Mouse (Mus musculus): Measurements from ENCODE around the gene Tut1. TPM values are rescaled to one million over a fixed set of nuclear protein-coding genes. Genes with fewer than 3 reads are reported as not detected.

Gene Tut1
- 2.6 TPM for polyA plus RNA-seq (2014; fragmentation: Illumina TruSeq; extraction: RNeasy Lipid Tissue Mini Kit (QIAGEN cat#74804); ENCODE audit: low read depth, low replicate concordance)

GRCm38 (mm10) chr19:8953135-8954039 is at the start of gene Tut1:
Gene Tut1 (plus strand): TSS chr19:8953847.

DNA sequence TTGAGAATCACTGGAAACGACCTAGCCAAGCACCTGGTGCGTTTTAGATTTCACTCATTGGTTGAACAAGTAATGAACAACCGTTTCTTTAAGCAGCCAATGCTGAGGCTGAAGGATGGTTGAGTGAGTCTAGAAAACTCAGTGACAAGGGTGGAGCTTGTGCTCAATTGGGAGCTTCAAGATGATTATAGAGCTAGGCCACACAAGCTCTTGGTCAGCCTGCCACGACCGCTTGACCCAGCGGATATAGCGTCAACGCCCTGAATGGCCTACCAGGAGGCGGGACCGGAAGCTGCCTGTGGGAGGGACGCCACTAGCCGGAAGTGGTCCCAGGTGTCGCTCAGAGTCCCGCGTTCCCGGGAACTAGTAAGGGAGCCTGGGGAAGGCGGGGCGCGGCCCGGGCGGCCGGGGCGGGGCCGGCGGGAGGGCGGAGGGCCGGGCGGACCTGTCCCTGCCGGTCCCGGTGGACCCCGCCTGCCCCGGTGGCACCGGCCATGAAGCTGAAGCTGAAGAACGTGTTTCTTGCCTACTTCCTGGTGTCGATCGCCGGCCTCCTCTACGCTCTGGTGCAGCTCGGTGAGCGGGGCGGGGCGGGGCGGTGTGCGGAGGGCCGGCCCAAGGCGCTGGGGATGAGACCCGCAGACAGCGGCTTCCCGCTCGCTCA is 33.4 kb upstream of the Tut1 start, which contains the start of gene B3gat3:
TSS of gene B3gat3 (plus strand) at position 302 of the 664 bp plus-strand sequence.

DNA sequence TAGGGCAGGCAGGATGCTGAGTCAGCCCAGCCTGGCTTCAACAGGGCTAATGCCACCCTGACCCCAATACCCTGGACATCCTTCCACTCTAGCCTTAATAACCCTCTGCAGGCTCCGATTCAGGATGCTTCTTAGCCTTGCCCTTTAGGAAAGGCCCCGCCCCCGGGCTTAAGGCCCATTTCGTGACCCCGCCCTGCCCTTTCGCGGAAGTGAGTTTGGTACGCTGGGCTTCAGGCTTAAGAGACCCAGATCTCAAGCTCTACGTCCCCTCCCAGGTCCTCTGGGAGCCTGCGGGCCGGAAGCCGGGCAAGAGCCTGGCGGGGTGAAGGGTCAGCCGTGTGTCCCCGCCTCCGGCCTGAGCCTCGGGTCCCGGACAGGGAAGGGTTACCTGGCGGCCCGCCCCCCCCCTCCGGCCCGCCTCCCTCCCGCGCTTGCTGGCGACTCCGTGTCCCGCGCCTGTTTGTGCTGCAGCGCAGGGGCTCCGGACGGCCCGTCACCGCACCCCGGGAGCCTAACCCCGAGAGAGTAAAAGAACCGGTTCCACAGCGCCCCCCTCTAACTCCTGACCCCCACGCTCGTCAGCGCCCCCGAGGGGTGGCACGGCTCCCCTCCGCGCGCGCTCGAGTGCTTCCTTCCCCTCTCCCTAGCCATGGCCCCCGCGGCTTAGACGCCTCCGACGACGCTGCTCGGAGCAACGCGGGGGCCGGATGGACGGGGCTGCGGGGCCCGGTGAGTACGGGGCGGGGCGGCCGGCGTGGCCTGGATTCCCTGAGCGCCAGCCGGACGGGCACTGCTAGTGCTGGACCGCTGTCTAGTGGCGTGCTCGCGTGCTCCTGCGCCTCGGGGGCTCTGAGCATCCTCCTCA is 24.2 kb upstream of the Tut1 start, which contains the start of the genes Rom1 and Eml3:
TSS of gene Rom1 (minus strand) at position 133 of the 865 bp plus-strand sequence.
TSS of gene Eml3 (plus strand) at position 329 of the 865 bp plus-strand sequence.

GRCm38 (mm10) chr19:8941515-8942217 is 12.0 kb upstream of the Tut1 start, which contains the start of gene Mta2:
Gene Mta2 (plus strand): TSS chr19:8941875.

DNA sequence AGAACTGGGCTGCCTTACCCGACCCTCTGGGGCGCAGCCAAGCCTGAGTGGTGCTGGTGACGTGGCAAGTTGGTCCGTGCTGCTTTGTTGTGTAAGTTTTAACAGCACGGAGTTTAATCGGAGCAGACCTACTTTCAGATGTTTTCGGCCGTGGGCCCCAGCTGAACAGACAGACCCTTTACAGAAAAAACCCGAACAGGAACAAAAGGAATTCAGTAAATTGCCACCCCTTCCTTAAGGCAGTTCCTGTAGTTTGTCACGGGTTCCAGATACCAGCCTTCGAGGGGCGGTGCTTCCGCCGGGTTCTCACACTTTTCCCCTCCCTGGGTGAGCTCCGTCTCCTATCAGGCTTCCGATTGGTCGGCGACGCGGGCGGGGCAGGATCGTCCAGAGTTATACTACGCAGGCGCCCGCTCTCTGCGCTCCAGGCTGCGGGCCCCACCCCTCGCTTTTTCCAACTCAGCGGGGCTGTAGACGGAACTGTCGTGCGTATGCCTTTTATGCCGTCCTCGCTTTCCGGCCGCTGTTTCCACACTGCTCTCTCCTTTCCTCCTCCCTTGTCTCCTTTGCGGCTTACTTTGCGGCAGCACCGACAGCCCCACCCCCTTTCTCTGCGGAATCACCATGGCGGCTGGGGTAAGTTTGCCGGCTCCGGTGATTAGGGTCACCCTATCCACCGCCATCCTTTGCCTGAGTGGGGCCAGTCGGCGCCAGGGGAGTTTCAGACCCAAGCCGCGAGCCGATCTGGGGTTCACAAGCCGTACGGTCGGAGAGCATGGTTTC is 13.1 kb downstream of the Tut1 start, which contains the start of gene Eef1g:
TSS of gene Eef1g (plus strand) at position 452 of the 783 bp plus-strand sequence.

DNA sequence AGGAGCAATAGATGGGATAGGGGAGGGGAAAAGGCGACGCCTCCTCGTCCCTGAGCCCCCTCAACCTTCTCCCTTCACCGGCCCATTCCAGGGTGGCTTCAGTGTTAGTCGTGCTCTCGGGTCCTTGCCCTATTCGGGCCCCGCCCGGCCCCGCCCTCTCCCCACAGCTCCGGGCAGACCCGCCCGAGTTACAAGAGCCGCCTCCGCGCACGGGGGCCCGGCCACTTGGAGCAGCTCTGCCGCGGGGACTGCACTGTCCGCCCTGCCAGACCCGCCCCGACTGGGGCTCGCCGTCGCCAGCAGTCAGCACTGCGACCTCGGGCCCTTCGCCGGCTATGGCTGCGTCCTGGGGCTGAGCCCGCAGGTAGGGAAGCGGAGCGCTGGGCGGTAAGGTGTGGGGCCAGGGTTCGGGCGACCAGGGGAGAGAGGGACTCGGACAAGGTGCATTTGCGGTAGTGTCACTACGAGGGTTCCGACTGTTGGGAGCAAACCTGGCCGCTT is 35.5 kb downstream of the Tut1 start, which contains the start of gene Ahnak:
TSS of gene Ahnak (plus strand) at position 219 of the 501 bp plus-strand sequence.

Other genes with a start within 250 kb of the Tut1 start
- 49.2 TPM for gene Slc3a2, start 230.5 kb upstream of the Tut1 start, polyA plus RNA-seq (2014; fragmentation: Illumina TruSeq; extraction: RNeasy Lipid Tissue Mini Kit (QIAGEN cat#74804); ENCODE audit: low read depth, low replicate concordance)
- 8.7 TPM for gene Wdr74, start 218.0 kb upstream of the Tut1 start, polyA plus RNA-seq (2014; fragmentation: Illumina TruSeq; extraction: RNeasy Lipid Tissue Mini Kit (QIAGEN cat#74804); ENCODE audit: low read depth, low replicate concordance)
- gene 1700092M07Rik, start 213.1 kb upstream of the Tut1 start, polyA plus RNA-seq (2014; fragmentation: Illumina TruSeq; extraction: RNeasy Lipid Tissue Mini Kit (QIAGEN cat#74804); ENCODE audit: low read depth, low replicate concordance): not detected
- gene Stx5a, start 212.4 kb upstream of the Tut1 start, polyA plus RNA-seq (2014; fragmentation: Illumina TruSeq; extraction: RNeasy Lipid Tissue Mini Kit (QIAGEN cat#74804); ENCODE audit: low read depth, low replicate concordance): 45.2 TPM
- gene Nxf1, start 196.8 kb upstream of the Tut1 start, polyA plus RNA-seq (2014; fragmentation: Illumina TruSeq; extraction: RNeasy Lipid Tissue Mini Kit (QIAGEN cat#74804); ENCODE audit: low read depth, low replicate concordance): 39.4 TPM
- 19.2 TPM for gene Tmem223, start 182.9 kb upstream of the Tut1 start, polyA plus RNA-seq (2014; fragmentation: Illumina TruSeq; extraction: RNeasy Lipid Tissue Mini Kit (QIAGEN cat#74804); ENCODE audit: low read depth, low replicate concordance)
- 30.8 TPM for gene Tmem179b, start 179.4 kb upstream of the Tut1 start, polyA plus RNA-seq (2014; fragmentation: Illumina TruSeq; extraction: RNeasy Lipid Tissue Mini Kit (QIAGEN cat#74804); ENCODE audit: low read depth, low replicate concordance)
- not detected for gene Taf6l, start 167.4 kb upstream of the Tut1 start, polyA plus RNA-seq (2014; fragmentation: Illumina TruSeq; extraction: RNeasy Lipid Tissue Mini Kit (QIAGEN cat#74804); ENCODE audit: low read depth, low replicate concordance)
- 19.2 TPM for gene Polr2g, start 155.3 kb upstream of the Tut1 start, polyA plus RNA-seq (2014; fragmentation: Illumina TruSeq; extraction: RNeasy Lipid Tissue Mini Kit (QIAGEN cat#74804); ENCODE audit: low read depth, low replicate concordance)
- not detected for gene Zbtb3, start 151.3 kb upstream of the Tut1 start, polyA plus RNA-seq (2014; fragmentation: Illumina TruSeq; extraction: RNeasy Lipid Tissue Mini Kit (QIAGEN cat#74804); ENCODE audit: low read depth, low replicate concordance)
- gene Ttc9c, start 134.5 kb upstream of the Tut1 start, polyA plus RNA-seq (2014; fragmentation: Illumina TruSeq; extraction: RNeasy Lipid Tissue Mini Kit (QIAGEN cat#74804); ENCODE audit: low read depth, low replicate concordance): 27.0 TPM
- gene Hnrnpul2, start 133.8 kb upstream of the Tut1 start, polyA plus RNA-seq (2014; fragmentation: Illumina TruSeq; extraction: RNeasy Lipid Tissue Mini Kit (QIAGEN cat#74804); ENCODE audit: low read depth, low replicate concordance): 49.7 TPM
- not detected for gene AC129217.1, start 124.1 kb upstream of the Tut1 start, polyA plus RNA-seq (2014; fragmentation: Illumina TruSeq; extraction: RNeasy Lipid Tissue Mini Kit (QIAGEN cat#74804); ENCODE audit: low read depth, low replicate concordance)
- gene Bscl2, start 116.4 kb upstream of the Tut1 start, polyA plus RNA-seq (2014; fragmentation: Illumina TruSeq; extraction: RNeasy Lipid Tissue Mini Kit (QIAGEN cat#74804); ENCODE audit: low read depth, low replicate concordance): 6.6 TPM
- gene Gng3, start 114.7 kb upstream of the Tut1 start, polyA plus RNA-seq (2014; fragmentation: Illumina TruSeq; extraction: RNeasy Lipid Tissue Mini Kit (QIAGEN cat#74804); ENCODE audit: low read depth, low replicate concordance): not detected
- not detected for gene Lrrn4cl, start 103.1 kb upstream of the Tut1 start, polyA plus RNA-seq (2014; fragmentation: Illumina TruSeq; extraction: RNeasy Lipid Tissue Mini Kit (QIAGEN cat#74804); ENCODE audit: low read depth, low replicate concordance)
- 32.8 TPM for gene Ubxn1, start 82.4 kb upstream of the Tut1 start, polyA plus RNA-seq (2014; fragmentation: Illumina TruSeq; extraction: RNeasy Lipid Tissue Mini Kit (QIAGEN cat#74804); ENCODE audit: low read depth, low replicate concordance)
- 2.7 TPM for gene Uqcc3, start 72.9 kb upstream of the Tut1 start, polyA plus RNA-seq (2014; fragmentation: Illumina TruSeq; extraction: RNeasy Lipid Tissue Mini Kit (QIAGEN cat#74804); ENCODE audit: low read depth, low replicate concordance)
- gene Lbhd1, start 70.1 kb upstream of the Tut1 start, polyA plus RNA-seq (2014; fragmentation: Illumina TruSeq; extraction: RNeasy Lipid Tissue Mini Kit (QIAGEN cat#74804); ENCODE audit: low read depth, low replicate concordance): 49.1 TPM
- gene Gm49403, start 69.9 kb upstream of the Tut1 start, polyA plus RNA-seq (2014; fragmentation: Illumina TruSeq; extraction: RNeasy Lipid Tissue Mini Kit (QIAGEN cat#74804); ENCODE audit: low read depth, low replicate concordance): not detected
- 9.1 TPM for gene 1810009A15Rik, start 65.0 kb upstream of the Tut1 start, polyA plus RNA-seq (2014; fragmentation: Illumina TruSeq; extraction: RNeasy Lipid Tissue Mini Kit (QIAGEN cat#74804); ENCODE audit: low read depth, low replicate concordance)
- not detected for gene Gm49416, start 64.9 kb upstream of the Tut1 start, polyA plus RNA-seq (2014; fragmentation: Illumina TruSeq; extraction: RNeasy Lipid Tissue Mini Kit (QIAGEN cat#74804); ENCODE audit: low read depth, low replicate concordance)
- 0.77 TPM for gene Ints5, start 60.8 kb upstream of the Tut1 start, polyA plus RNA-seq (2014; fragmentation: Illumina TruSeq; extraction: RNeasy Lipid Tissue Mini Kit (QIAGEN cat#74804); ENCODE audit: low read depth, low replicate concordance)
- 79.5 TPM for gene Ganab, start 55.8 kb upstream of the Tut1 start, polyA plus RNA-seq (2014; fragmentation: Illumina TruSeq; extraction: RNeasy Lipid Tissue Mini Kit (QIAGEN cat#74804); ENCODE audit: low read depth, low replicate concordance)
- 6.2 TPM for gene B3gat3, start 33.5 kb upstream of the Tut1 start, polyA plus RNA-seq (2014; fragmentation: Illumina TruSeq; extraction: RNeasy Lipid Tissue Mini Kit (QIAGEN cat#74804); ENCODE audit: low read depth, low replicate concordance)
- 0.50 TPM for gene Rom1, start 24.5 kb upstream of the Tut1 start, polyA plus RNA-seq (2014; fragmentation: Illumina TruSeq; extraction: RNeasy Lipid Tissue Mini Kit (QIAGEN cat#74804); ENCODE audit: low read depth, low replicate concordance)
- gene Eml3, start 24.3 kb upstream of the Tut1 start, polyA plus RNA-seq (2014; fragmentation: Illumina TruSeq; extraction: RNeasy Lipid Tissue Mini Kit (QIAGEN cat#74804); ENCODE audit: low read depth, low replicate concordance): 5.5 TPM
- gene Mta2, start 12.0 kb upstream of the Tut1 start, polyA plus RNA-seq (2014; fragmentation: Illumina TruSeq; extraction: RNeasy Lipid Tissue Mini Kit (QIAGEN cat#74804); ENCODE audit: low read depth, low replicate concordance): 28.0 TPM
- gene Eef1g, start 13.2 kb downstream of the Tut1 start, polyA plus RNA-seq (2014; fragmentation: Illumina TruSeq; extraction: RNeasy Lipid Tissue Mini Kit (QIAGEN cat#74804); ENCODE audit: low read depth, low replicate concordance): 44.9 TPM
- 3.2 TPM for gene Ahnak, start 35.4 kb downstream of the Tut1 start, polyA plus RNA-seq (2014; fragmentation: Illumina TruSeq; extraction: RNeasy Lipid Tissue Mini Kit (QIAGEN cat#74804); ENCODE audit: low read depth, low replicate concordance)
- gene Scgb1a1, start 134.1 kb downstream of the Tut1 start, polyA plus RNA-seq (2014; fragmentation: Illumina TruSeq; extraction: RNeasy Lipid Tissue Mini Kit (QIAGEN cat#74804); ENCODE audit: low read depth, low replicate concordance): not detected
- gene Asrgl1, start 181.8 kb downstream of the Tut1 start, polyA plus RNA-seq (2014; fragmentation: Illumina TruSeq; extraction: RNeasy Lipid Tissue Mini Kit (QIAGEN cat#74804); ENCODE audit: low read depth, low replicate concordance): 7.7 TPM